ENCODE assay signal across 8 mouse cellular contexts in genomic region chr3:126997391-126998007, GRCm38 (mm10).
A peak's percentile ranks its signal among the peaks of the same experiment; 100 is the strongest.
DNase-seq lines count a peak whose midpoint lies in the region; ATAC-seq and TF ChIP-seq lines count a peak whose summit lies in the region.

No protein-coding gene starts in this region.

- DNase-seq in liver, adult 2 months (ENCODE audit: extremely low read depth, low read depth, low spot score) = no peak
- DNase-seq in liver = no peak
- peak; percentile 45 for DNase-seq in limb, embryonic 10.5 days (ENCODE audit: low spot score)
- DNase-seq in retina, postnatal 1 day = peak; percentile 32
- no peak for DNase-seq in left cerebral cortex, postnatal 36 days (ENCODE audit: low spot score in 2 of 2)
- DNase-seq in right cerebral cortex, postnatal 10 days (ENCODE audit: low spot score in 2 of 2) = no peak
- no peak for DNase-seq in right cerebral cortex, postnatal 14 days

- WGBS in liver, adult 2 months = 55% methylated on average over 17 of the region's 17 CpGs
- WGBS in embryonic facial prominence, embryonic 15.5 days = 11% methylated on average over 17 of the region's 17 CpGs
- WGBS in limb, embryonic 10.5 days = 9% methylated on average over 17 of the region's 17 CpGs

- H3K36me3 ChIP-seq in liver, adult 2 months (ENCODE audit: control insufficient read depth, insufficient read depth, low read length) = no peaks in the 10 kb centered on the region
- H3K36me3 ChIP-seq in embryonic facial prominence, embryonic 15.5 days = no peaks in the 10 kb centered on the region
- no peaks in the 10 kb centered on the region for H3K36me3 ChIP-seq in limb, embryonic 10.5 days

- no peak overlapping the region for H3K27ac ChIP-seq in liver, adult 2 months (replicated peaks; ENCODE audit: insufficient read depth, low read depth, low read length)
- peak overlapping the region; percentile 87 for H3K27ac ChIP-seq in embryonic facial prominence, embryonic 15.5 days (replicated peaks)
- peak overlapping the region; percentile 75 for H3K27ac ChIP-seq in limb, embryonic 10.5 days

- intact Hi-C loops in left cerebral cortex, postnatal 36 days (cut with DNase I) = loop anchor here (2.0 to 5.0 kb wide), 2 partner anchors 19 to 170 kb away; no protein-coding TSS in a partner anchor

- H3K9ac ChIP-seq in liver, adult 2 months (ENCODE audit: low read depth, low read length) = no peak overlapping the region
- peak overlapping the region; percentile 2 for H3K9ac ChIP-seq in embryonic facial prominence, embryonic 15.5 days

- TF ChIP-seq CTCF in liver, adult 2 months (IDR thresholded peaks at IDR 0.05; ENCODE audit: low read depth, low read length) = peak; percentile 30; the same call in 1 of the 2 replicates

- ATAC-seq in embryonic facial prominence, embryonic 15.5 days (ENCODE audit: insufficient number of reproducible peaks, low FRiP score, low TSS enrichment, low read depth) = no peak; the same call in 1 of the 2 replicates

- no peaks in the 10 kb centered on the region for H3K27me3 ChIP-seq in liver, adult 2 months (ENCODE audit: control insufficient read depth, insufficient read depth, low read length)
- H3K27me3 ChIP-seq in embryonic facial prominence, embryonic 15.5 days = no peaks in the 10 kb centered on the region
- H3K27me3 ChIP-seq in limb, embryonic 10.5 days (ENCODE audit: low read depth, poor library complexity, severe bottlenecking) = no peaks in the 10 kb centered on the region

- no peak for TF ChIP-seq POLR2A in liver, adult 2 months (IDR thresholded peaks at IDR 0.05; ENCODE audit: extremely low read depth, insufficient read depth, low read length)

- H3K9me3 ChIP-seq in embryonic facial prominence, embryonic 15.5 days (replicated peaks) = no peaks in the 10 kb centered on the region
- H3K9me3 ChIP-seq in limb, embryonic 10.5 days (replicated peaks) = no peaks in the 10 kb centered on the region

- peak overlapping the region; percentile 53 for H3K4me2 ChIP-seq in embryonic facial prominence, embryonic 15.5 days (replicated peaks)

- H3K4me1 ChIP-seq in liver, adult 2 months (ENCODE audit: control insufficient read depth, insufficient read depth, low read length) = no peaks in the 10 kb centered on the region
- peaks cover 10% of the 10 kb centered on the region for H3K4me1 ChIP-seq in embryonic facial prominence, embryonic 15.5 days
- peaks cover 20% of the 10 kb centered on the region for H3K4me1 ChIP-seq in limb, embryonic 10.5 days

- no peak overlapping the region for H3K4me3 ChIP-seq in liver, adult 2 months (ENCODE audit: insufficient read depth, low read depth, low read length)
- H3K4me3 ChIP-seq in embryonic facial prominence, embryonic 15.5 days (replicated peaks) = peak overlapping the region; percentile 35
- H3K4me3 ChIP-seq in limb, embryonic 10.5 days = peak overlapping the region; percentile 48

- H3K79me2 ChIP-seq in liver, adult 2 months (ENCODE audit: control insufficient read depth, insufficient read depth, low read length) = no peaks in the 10 kb centered on the region

Comparison
In these comparisons a context has a peak if more than half of its experiments do, and no peak if none do; other contexts are left out.
1. DNase-seq: peak in limb, embryonic 10.5 days (single experiment) and retina, postnatal 1 day (single experiment); none in liver, adult 2 months (single experiment), liver (single experiment), left cerebral cortex, postnatal 36 days (0 of 2), right cerebral cortex, postnatal 10 days (0 of 2) and right cerebral cortex, postnatal 14 days (single experiment).